Mouse (Mus musculus): ENCODE measurements around the gene Ppt1. TPM values are rescaled to one million over a fixed set of nuclear protein-coding genes. Genes with fewer than 3 reads are reported as not detected.

The Ppt1 gene
- polyA plus RNA-seq, 1 experiment from 2014 or later: 57.9 TPM

DNA sequence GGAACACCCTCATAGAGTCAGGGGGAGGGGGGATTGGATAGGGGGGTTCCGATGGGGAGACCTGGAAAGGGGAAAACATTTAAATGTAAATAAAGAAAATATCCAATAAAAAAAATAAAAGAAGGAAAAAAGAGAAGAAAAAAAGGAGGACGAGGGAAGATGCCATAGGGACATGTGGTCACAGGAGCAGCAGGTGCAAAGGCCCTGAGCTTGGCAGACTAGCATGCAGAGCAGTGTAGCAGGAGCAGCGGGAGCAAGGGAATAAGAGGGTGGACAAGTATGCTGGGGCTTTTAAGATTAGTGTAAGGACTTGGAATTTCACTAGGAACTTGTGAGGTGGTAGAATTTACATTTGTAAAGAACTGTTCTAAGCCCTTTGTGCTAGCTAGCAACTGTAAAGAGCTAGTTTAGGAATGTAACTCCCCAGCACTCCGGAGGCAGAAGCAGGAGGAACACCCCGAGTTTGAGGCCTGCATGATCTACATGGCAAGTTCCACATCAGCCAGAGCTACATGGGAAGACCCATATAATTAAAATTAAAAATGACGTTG lies 1.2 kb downstream of the Ppt1 start:
- ATAC-seq (replicated peaks; ENCODE audit: insufficient number of reproducible peaks, insufficient read depth, low FRiP score, low read depth): no peak
- WGBS: 72% methylated on average over 6 of the region's 6 CpGs
- Histone ChIP-seq H3K4me2 (peak overlapping the region; percentile 73), H3K9ac (no peak overlapping the region), H3K27ac (no peak overlapping the region), H3K36me3 (peaks cover 10% of the 10 kb centered on the region), H3K27me3 (no peaks in the 10 kb centered on the region), H3K4me1 (replicated peaks) (peaks cover 19% of the 10 kb centered on the region), H3K9me3 (replicated peaks) (no peaks in the 10 kb centered on the region), H3K4me3 (0 out of 2 replicates have a peak overlapping the region, but pooled peaks have one; percentile 84)

GRCm38 (mm10) chr4:122837994-122838393 lies 2.0 kb downstream of the Ppt1 start:
- Histone ChIP-seq H3K4me2 (no peak overlapping the region), H3K9me3 (replicated peaks) (no peaks in the 10 kb centered on the region), H3K9ac (no peak overlapping the region), H3K4me1 (replicated peaks) (peaks cover 19% of the 10 kb centered on the region), H3K36me3 (peaks cover 11% of the 10 kb centered on the region), H3K4me3 (peak overlapping the region; percentile 5; the same call in 1 of the 2 replicates), H3K27ac (no peak overlapping the region), H3K27me3 (no peaks in the 10 kb centered on the region)
- 73% methylated on average over 2 of the region's 2 CpGs for WGBS
- no peak for ATAC-seq (replicated peaks; ENCODE audit: insufficient number of reproducible peaks, insufficient read depth, low FRiP score, low read depth)

- Histone ChIP-seq H3K9me3 (replicated peaks) (no peaks in the 10 kb centered on the region), H3K4me2 (no peak overlapping the region), H3K4me3 (peak overlapping the region; percentile 5; the same call in 1 of the 2 replicates), H3K27me3 (no peaks in the 10 kb centered on the region), H3K9ac (no peak overlapping the region), H3K4me1 (replicated peaks) (peaks cover 19% of the 10 kb centered on the region), H3K27ac (no peak overlapping the region), H3K36me3 (peaks cover 11% of the 10 kb centered on the region)
- no peak for ATAC-seq (replicated peaks; ENCODE audit: insufficient number of reproducible peaks, insufficient read depth, low FRiP score, low read depth)
- WGBS: 43% methylated on average over 1 of the region's 1 CpGs
Observed at GRCm38 (mm10) chr4:122838416-122838815, 2.4 kb downstream of the Ppt1 start.

- Histone ChIP-seq H3K27ac (peak overlapping the region; percentile 37; the same call in 1 of the 2 replicates), H3K9me3 (replicated peaks) (no peaks in the 10 kb centered on the region), H3K9ac (no peak overlapping the region), H3K27me3 (no peaks in the 10 kb centered on the region), H3K4me3 (no peak overlapping the region), H3K4me1 (replicated peaks) (peaks cover 4% of the 10 kb centered on the region; the same call in 1 of the 2 replicates), H3K36me3 (peaks cover 48% of the 10 kb centered on the region), H3K4me2 (no peak overlapping the region)
- 51% methylated on average over 13 of the region's 13 CpGs for WGBS
- 0 out of 2 replicates have a peak, but pooled peaks have one; percentile 57 for ATAC-seq (replicated peaks; ENCODE audit: insufficient number of reproducible peaks, insufficient read depth, low FRiP score, low read depth)
Observed at GRCm38 (mm10) chr4:122848150-122848621, 12.1 kb downstream of the Ppt1 start.

GRCm38 (mm10) chr4:122851535-122851934 lies 15.5 kb downstream of the Ppt1 start:
- no peak overlapping the region for H3K4me3 ChIP-seq
- no peak overlapping the region for H3K4me2 ChIP-seq
- no peak overlapping the region for H3K27ac ChIP-seq
- peaks cover 4% of the 10 kb centered on the region; the same call in 1 of the 2 replicates for H3K4me1 ChIP-seq (replicated peaks)
- H3K36me3 ChIP-seq: peaks cover 38% of the 10 kb centered on the region
- no peaks in the 10 kb centered on the region for H3K9me3 ChIP-seq (replicated peaks)
- no peak overlapping the region for H3K9ac ChIP-seq
- no peaks in the 10 kb centered on the region for H3K27me3 ChIP-seq
- ATAC-seq (replicated peaks; ENCODE audit: insufficient number of reproducible peaks, insufficient read depth, low FRiP score, low read depth): no peak

DNA sequence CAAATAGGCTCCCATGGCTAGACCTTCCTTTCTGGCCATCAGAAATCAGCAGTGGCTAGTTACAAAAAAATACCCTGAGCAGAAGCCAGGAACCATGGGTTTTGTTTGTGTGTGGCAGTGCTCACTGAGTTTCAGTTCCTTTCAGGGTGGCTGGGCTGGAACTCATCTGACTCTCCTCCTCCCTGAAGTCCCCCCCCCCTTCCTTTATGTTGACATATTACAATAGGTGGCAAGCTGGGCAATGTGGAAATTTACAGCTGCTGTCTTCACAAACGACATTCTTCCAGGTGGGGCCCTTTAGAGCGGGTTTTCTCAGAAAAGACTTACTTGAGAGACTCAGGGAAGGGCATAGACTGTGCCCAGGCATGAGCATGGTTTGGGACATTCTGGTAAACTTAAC lies 17.6 kb downstream of the Ppt1 start:
- Histone ChIP-seq H3K4me2 (no peak overlapping the region), H3K9ac (no peak overlapping the region), H3K4me3 (no peak overlapping the region), H3K36me3 (peaks cover 53% of the 10 kb centered on the region), H3K27me3 (no peaks in the 10 kb centered on the region), H3K4me1 (replicated peaks) (no peaks in the 10 kb centered on the region), H3K9me3 (replicated peaks) (no peaks in the 10 kb centered on the region), H3K27ac (peak overlapping the region; percentile 31; the same call in 1 of the 2 replicates)
- ATAC-seq (replicated peaks; ENCODE audit: insufficient number of reproducible peaks, insufficient read depth, low FRiP score, low read depth): peak; percentile 11; the same call in 1 of the 2 replicates
- 67% methylated on average over 2 of the region's 2 CpGs for WGBS

- no peak overlapping the region for H3K27ac ChIP-seq
Observed at GRCm38 (mm10) chr4:122854770-122855169, 18.7 kb downstream of the Ppt1 start.

DNA sequence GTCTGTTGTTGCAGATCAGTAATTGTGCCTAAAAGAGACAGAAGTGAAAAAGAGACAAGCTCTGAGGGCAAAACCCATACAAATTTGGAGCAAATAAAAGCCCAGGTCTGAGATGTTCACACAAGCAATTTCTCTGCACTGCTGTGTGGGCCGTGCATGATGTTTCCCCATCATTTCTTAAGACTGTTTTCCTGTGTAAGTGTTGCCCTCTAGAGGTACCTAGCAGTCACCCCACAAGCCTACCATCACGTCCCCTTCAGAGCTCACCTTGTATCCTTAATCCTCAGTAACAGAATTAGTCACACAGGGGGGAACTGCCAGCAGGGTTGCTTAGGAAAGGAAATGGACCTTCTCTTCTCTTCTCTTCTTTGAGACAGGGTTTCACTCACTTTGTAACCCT lies 21.9 kb downstream of the Ppt1 start:
- peaks cover 60% of the 10 kb centered on the region for H3K36me3 ChIP-seq
- no peaks in the 10 kb centered on the region for H3K9me3 ChIP-seq (replicated peaks)
- H3K27ac ChIP-seq: no peak overlapping the region
- H3K9ac ChIP-seq: no peak overlapping the region
- H3K27me3 ChIP-seq: no peaks in the 10 kb centered on the region
- WGBS: 55% methylated on average over 2 of the region's 2 CpGs
- H3K4me1 ChIP-seq (replicated peaks): no peaks in the 10 kb centered on the region
- H3K4me2 ChIP-seq: no peak overlapping the region
- no peak for ATAC-seq (replicated peaks; ENCODE audit: insufficient number of reproducible peaks, insufficient read depth, low FRiP score, low read depth)
- H3K4me3 ChIP-seq: no peak overlapping the region

More at GRCm38 (mm10) chr4:122854770-122855169, 18.7 kb downstream of the Ppt1 start:
- H3K4me2 ChIP-seq: no peak overlapping the region
- no peaks in the 10 kb centered on the region for H3K27me3 ChIP-seq
- no peaks in the 10 kb centered on the region for H3K9me3 ChIP-seq (replicated peaks)
- H3K36me3 ChIP-seq: peaks cover 50% of the 10 kb centered on the region
- WGBS: 84% methylated on average over 4 of the region's 4 CpGs
- H3K9ac ChIP-seq: no peak overlapping the region
- no peak for ATAC-seq (replicated peaks; ENCODE audit: insufficient number of reproducible peaks, insufficient read depth, low FRiP score, low read depth)
- H3K4me3 ChIP-seq: no peak overlapping the region
- H3K4me1 ChIP-seq (replicated peaks): no peaks in the 10 kb centered on the region

DNA sequence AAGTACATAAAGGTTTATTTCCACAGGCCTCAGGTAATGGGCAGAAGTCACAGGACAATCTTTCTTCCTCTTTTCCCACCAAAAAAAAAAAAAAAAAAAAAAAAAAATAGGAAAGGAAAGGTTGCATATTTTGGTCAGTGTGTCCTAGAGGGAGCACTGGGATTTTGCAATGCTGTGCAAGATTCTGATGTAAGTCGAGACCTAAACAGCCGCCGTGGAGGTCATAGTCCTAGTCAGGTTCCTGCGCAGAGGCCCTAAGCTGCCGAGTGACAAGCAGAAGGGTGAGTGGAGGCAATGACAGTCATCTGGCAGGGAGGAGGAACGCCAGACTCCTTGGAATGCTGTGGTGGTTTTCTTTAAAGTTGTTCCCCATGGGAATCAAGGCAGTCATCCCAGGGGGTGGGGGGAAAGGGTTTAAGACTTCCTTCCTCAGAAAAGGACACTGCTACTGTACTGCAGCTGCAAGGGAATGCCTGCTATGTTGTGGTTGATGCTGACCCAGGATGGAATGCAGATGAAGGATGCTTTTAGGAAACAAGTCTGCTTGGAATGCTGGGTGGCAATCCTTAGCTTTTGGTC lies 23.1 kb downstream of the Ppt1 start:
- H3K27ac ChIP-seq: no peak overlapping the region
- 53% methylated on average over 6 of the region's 6 CpGs for WGBS
- no peaks in the 10 kb centered on the region for H3K4me1 ChIP-seq (replicated peaks)
- H3K9me3 ChIP-seq (replicated peaks): no peaks in the 10 kb centered on the region
- H3K4me3 ChIP-seq: no peak overlapping the region
- no peak for ATAC-seq (replicated peaks; ENCODE audit: insufficient number of reproducible peaks, insufficient read depth, low FRiP score, low read depth)
- no peak overlapping the region for H3K4me2 ChIP-seq
- H3K9ac ChIP-seq: no peak overlapping the region
- peaks cover 73% of the 10 kb centered on the region for H3K36me3 ChIP-seq
- H3K27me3 ChIP-seq: no peaks in the 10 kb centered on the region

DNA sequence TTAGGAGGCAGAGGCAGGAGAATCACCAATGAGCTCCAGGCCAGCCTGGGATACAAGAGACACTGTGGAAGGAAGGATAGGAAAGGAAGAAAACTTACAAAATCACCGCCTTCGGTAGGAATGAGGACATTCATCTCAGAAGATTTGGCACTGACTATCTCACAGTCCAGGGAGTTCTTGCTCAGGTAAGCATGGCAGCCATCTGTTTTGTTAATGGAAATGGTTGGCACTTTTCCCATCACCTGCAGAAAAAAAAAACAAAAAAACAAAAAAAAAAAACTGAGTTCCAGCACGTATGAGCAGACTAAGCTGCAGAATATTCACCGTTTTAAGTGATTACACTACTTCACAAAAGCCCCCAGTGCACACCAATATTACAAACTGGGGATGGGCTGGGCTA lies 25.8 kb downstream of the Ppt1 start:
- H3K4me3 ChIP-seq: no peak overlapping the region
- peaks cover 88% of the 10 kb centered on the region for H3K36me3 ChIP-seq
- no peak overlapping the region for H3K4me2 ChIP-seq
- no peak overlapping the region for H3K9ac ChIP-seq
- ATAC-seq (replicated peaks; ENCODE audit: insufficient number of reproducible peaks, insufficient read depth, low FRiP score, low read depth): no peak
- H3K27me3 ChIP-seq: no peaks in the 10 kb centered on the region
- 89% methylated on average over 4 of the region's 4 CpGs for WGBS
- H3K27ac ChIP-seq: no peak overlapping the region
- no peaks in the 10 kb centered on the region for H3K4me1 ChIP-seq (replicated peaks)
- no peaks in the 10 kb centered on the region for H3K9me3 ChIP-seq (replicated peaks)

- Histone ChIP-seq H3K36me3 (peaks cover 84% of the 10 kb centered on the region), H3K9ac (no peak overlapping the region), H3K9me3 (replicated peaks) (no peaks in the 10 kb centered on the region), H3K4me1 (replicated peaks) (peaks cover 2% of the 10 kb centered on the region; the same call in 1 of the 2 replicates), H3K4me3 (no peak overlapping the region), H3K27me3 (no peaks in the 10 kb centered on the region), H3K27ac (no peak overlapping the region), H3K4me2 (no peak overlapping the region)
- WGBS: 96% methylated on average over 1 of the region's 1 CpGs
- no peak for ATAC-seq (replicated peaks; ENCODE audit: insufficient number of reproducible peaks, insufficient read depth, low FRiP score, low read depth)
Observed at GRCm38 (mm10) chr4:122868041-122868440, 32.0 kb downstream of the Ppt1 start.

DNA sequence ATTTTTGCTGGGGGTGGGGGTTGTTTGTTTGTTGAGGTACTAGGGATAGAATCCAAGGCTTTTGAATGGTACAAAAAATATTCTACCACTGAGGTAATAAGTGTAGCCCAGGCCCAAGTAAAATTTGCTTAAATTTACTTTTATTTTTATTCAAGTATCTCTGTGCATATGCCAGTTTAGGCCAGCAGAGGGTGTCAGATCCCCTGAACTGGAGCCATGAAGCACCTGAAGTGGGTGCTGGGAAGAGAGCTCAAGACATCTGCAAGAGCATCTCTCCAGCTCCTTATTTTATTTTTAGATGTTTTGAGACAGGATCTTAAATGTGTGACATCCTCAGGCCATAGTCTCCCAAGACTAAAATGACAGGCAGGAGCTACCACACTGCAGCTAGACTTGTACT lies 34.0 kb downstream of the Ppt1 start:
- no peaks in the 10 kb centered on the region for H3K27me3 ChIP-seq
- H3K4me1 ChIP-seq (replicated peaks): peaks cover 4% of the 10 kb centered on the region; the same call in 1 of the 2 replicates
- H3K4me3 ChIP-seq: no peak overlapping the region
- no peak for ATAC-seq (replicated peaks; ENCODE audit: insufficient number of reproducible peaks, insufficient read depth, low FRiP score, low read depth)
- H3K27ac ChIP-seq: no peak overlapping the region
- H3K9me3 ChIP-seq (replicated peaks): no peaks in the 10 kb centered on the region
- H3K9ac ChIP-seq: no peak overlapping the region
- H3K4me2 ChIP-seq: no peak overlapping the region
- peaks cover 64% of the 10 kb centered on the region for H3K36me3 ChIP-seq
